Mouse (Mus musculus) forebrain, embryonic 12.5 days (tissue): ENCODE measurements at regions not wholly inside any gene's neighbourhood (a gene's known extent, or its start where the extent isn't known, plus 50 kb on each side); places are given as distances from the start of the nearest gene placed in this dataset.
A peak's percentile ranks its signal among the peaks of the same experiment; 100 is the strongest.

Experiments
- ATAC-seq: fragments of 200-750 bp; cut with Nextera tagmentation; 2 replicates; pipeline ENCODE4 v1.8.0; 2017; ENCODE audit warnings: moderate TSS enrichment; ENCODE audit not compliant: low FRiP score
- H3K27ac ChIP-seq: fragments of 300-500 bp; sonication (generic); 2 replicates; pipeline ENCODE4 v1.5.1; 2016; ENCODE audit warnings: mild to moderate bottlenecking
- H3K27me3 ChIP-seq: fragments of 300-500 bp; sonication (generic); 2 replicates; pipeline ENCODE4 v1.6.1; 2016; ENCODE audit warnings: mild to moderate bottlenecking
- H3K36me3 ChIP-seq: fragments of 300-500 bp; sonication (generic); replicated peaks from 2 replicates; pipeline ENCODE4 v1.6.1; 2016; ENCODE audit warnings: mild to moderate bottlenecking
- H3K4me1 ChIP-seq: fragments of 300-500 bp; sonication (generic); 2 replicates; pipeline ENCODE4 v1.6.1; 2016
- H3K4me2 ChIP-seq: fragments of 300-500 bp; sonication (generic); 2 replicates; pipeline ENCODE4 v1.6.1; 2016; ENCODE audit warnings: mild to moderate bottlenecking, moderate library complexity
- H3K4me3 ChIP-seq: fragments of 300-500 bp; sonication (generic); replicated peaks from 2 replicates; pipeline ENCODE4 v1.5.1; 2016; ENCODE audit warnings: mild to moderate bottlenecking
- H3K9ac ChIP-seq: fragments of 300-500 bp; sonication (generic); 2 replicates; pipeline ENCODE4 v1.6.1; 2016; ENCODE audit warnings: mild to moderate bottlenecking
- H3K9me3 ChIP-seq: fragments of 300-500 bp; sonication (generic); 2 replicates; pipeline ENCODE4 v1.6.1; 2016
- WGBS: fragments of 180-500 bp; shearing (Covaris S2); methylation state at CpG from one replicate; pipeline ENCODE4 v1.1.7; 2016; 5-methylcytosine and 5-hydroxymethylcytosine counted together

DNA sequence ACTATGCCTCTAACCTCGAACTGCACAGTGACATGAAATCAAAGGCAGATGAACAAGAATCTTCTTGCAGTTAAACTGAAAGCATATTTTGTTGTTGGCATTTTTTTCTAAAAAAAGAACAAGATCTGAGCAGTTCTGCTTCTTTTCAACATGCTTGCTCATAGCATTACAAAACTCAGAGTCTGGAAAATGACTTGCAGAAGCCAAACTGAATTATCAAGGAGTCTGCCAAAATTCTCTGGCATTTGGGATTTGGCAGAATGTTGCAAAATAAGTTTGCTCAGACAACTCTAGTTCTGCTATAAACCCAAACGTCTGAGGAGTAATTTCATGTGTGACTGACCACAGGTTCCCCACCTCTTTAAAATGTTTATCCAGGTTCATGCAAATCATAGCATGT lies 907.3 kb upstream of the Gm37988 start:
- H3K4me2 ChIP-seq = no peak overlapping the region
- no peak overlapping the region for H3K9ac ChIP-seq
- H3K4me3 ChIP-seq = no peak overlapping the region
- no peak overlapping the region for H3K27ac ChIP-seq
- H3K36me3 ChIP-seq = no peaks in the 10 kb centered on the region
- ATAC-seq = no peak
- no peaks in the 10 kb centered on the region for H3K9me3 ChIP-seq
- WGBS = 68% methylated on average over 2 of the region's 2 CpGs
- H3K4me1 ChIP-seq = no peaks in the 10 kb centered on the region
- H3K27me3 ChIP-seq = no peaks in the 10 kb centered on the region

DNA sequence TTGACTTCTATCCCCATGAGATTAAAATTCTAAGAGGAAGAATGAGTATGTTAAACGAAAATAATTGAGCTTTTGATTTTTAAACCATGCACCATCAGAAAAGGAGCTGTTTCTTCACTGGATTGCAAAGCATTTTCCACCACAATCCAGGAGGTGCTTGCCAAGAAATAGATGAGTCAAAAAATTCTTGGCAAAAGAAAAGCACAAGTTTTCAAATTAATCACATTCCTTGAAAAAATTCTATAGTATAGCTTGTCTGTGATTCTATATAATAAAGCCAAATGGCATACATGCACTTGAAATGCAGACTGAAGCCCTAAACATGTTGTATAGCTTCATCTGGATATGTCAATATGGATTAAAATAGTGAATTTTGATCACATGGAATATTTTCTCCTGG lies 904.3 kb upstream of the Gm37988 start:
- Histone ChIP-seq H3K9ac (no peak overlapping the region), H3K4me1 (no peaks in the 10 kb centered on the region), H3K27ac (no peak overlapping the region), H3K27me3 (no peaks in the 10 kb centered on the region), H3K4me2 (no peak overlapping the region), H3K4me3 (no peak overlapping the region), H3K36me3 (no peaks in the 10 kb centered on the region), H3K9me3 (no peaks in the 10 kb centered on the region)
- 81% methylated on average over 1 of the region's 1 CpGs for WGBS
- no peak for ATAC-seq

DNA sequence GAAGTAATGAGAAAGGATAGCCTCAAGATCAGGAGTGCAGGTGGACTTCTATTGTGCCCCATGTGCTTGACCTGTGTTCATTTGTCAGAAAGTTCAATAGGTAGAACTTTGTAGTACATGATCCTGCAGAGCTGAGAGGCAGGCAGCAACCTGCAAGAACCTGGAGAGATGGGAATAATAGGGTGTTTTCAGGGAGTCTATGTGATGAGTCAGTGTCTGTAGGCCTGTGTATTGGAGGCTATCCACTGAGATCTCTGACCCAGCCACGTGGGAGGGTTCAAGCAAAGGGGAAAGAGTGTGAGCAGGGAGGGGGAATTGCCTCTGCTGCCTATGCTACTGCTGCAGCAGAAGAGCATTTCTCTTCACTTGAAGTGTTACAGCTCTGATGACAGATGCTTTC lies 895.2 kb upstream of the Gm37988 start:
- Histone ChIP-seq H3K4me3 (no peak overlapping the region), H3K9ac (no peak overlapping the region), H3K4me2 (no peak overlapping the region), H3K27me3 (no peaks in the 10 kb centered on the region), H3K4me1 (peaks cover 7% of the 10 kb centered on the region; the same call in 1 of the 2 replicates), H3K36me3 (no peaks in the 10 kb centered on the region), H3K27ac (no peak overlapping the region), H3K9me3 (no peaks in the 10 kb centered on the region)
- ATAC-seq = no peak
- WGBS = 38% methylated on average over 1 of the region's 1 CpGs

DNA sequence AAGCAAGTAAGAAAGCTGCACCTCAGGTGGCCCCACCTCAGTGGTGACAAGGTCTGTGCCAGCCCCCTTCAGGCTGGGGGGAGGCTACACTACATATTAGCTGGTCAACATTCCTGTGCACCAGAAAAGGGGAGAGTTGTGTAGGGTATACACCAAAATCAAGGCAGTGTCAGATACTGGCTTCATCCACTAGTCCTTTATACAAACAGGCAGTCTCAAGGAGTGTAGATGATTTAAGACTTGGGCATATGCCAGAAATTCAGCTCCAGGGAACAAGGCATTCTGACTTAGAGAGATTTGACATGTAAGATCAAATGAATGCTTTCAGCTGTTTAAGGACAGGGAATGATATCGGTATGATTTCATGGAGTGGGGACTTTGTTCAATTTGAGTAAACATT lies 894.1 kb upstream of the Gm37988 start:
- no peak overlapping the region for H3K27ac ChIP-seq
- ATAC-seq = peak; percentile 49; the same call in 1 of the 2 replicates
- H3K27me3 ChIP-seq = no peaks in the 10 kb centered on the region
- H3K9me3 ChIP-seq = no peaks in the 10 kb centered on the region
- no peak overlapping the region for H3K4me3 ChIP-seq
- no peak overlapping the region for H3K4me2 ChIP-seq
- no peak overlapping the region for H3K9ac ChIP-seq
- H3K4me1 ChIP-seq = peaks cover 7% of the 10 kb centered on the region; the same call in 1 of the 2 replicates
- 35% methylated on average over 1 of the region's 1 CpGs for WGBS
- H3K36me3 ChIP-seq = no peaks in the 10 kb centered on the region
